Mouse (Mus musculus) MEL (cell line): ENCODE results near the gene Tas2r108. TPM values are rescaled to one million over a fixed set of nuclear protein-coding genes. Genes with fewer than 3 reads are reported as not detected.

Experiments used
- DNase-seq: peaks from one replicate; pipeline ENCODE4 v3.0.0; 2011; ENCODE audit warnings: low read depth, low spot score
- H3K27ac ChIP-seq: 2 replicates; pipeline ENCODE4 v1.5.1; 2012; ENCODE audit warnings: low read depth, mild to moderate bottlenecking, control low read depth, low read length, moderate library complexity; ENCODE audit not compliant: control insufficient read depth
- H3K27me3 ChIP-seq, 2 experiments: fragments of 150-350 bp in 1 of 2; sonication (generic) in 1 of 2; 2 replicates each; pipeline ENCODE4 v1.6.1; 2012; ENCODE audit warnings: low read length in 2 of 2, mild to moderate bottlenecking in 2 of 2, improper control_type of control experiment in 1 of 2, moderate library complexity in 1 of 2; ENCODE audit not compliant: insufficient read depth in 2 of 2, control insufficient read depth in 1 of 2
- H3K36me3 ChIP-seq, 2 experiments: 2 replicates each; pipeline ENCODE4 v1.6.1; 2012 to 2014; ENCODE audit warnings: low read length in 2 of 2, improper control_type of control experiment in 1 of 2, inconsistent platforms in 1 of 2, mild to moderate bottlenecking in 1 of 2; ENCODE audit not compliant: insufficient read depth in 2 of 2, control insufficient read depth in 1 of 2
- H3K4me1 ChIP-seq, 2 experiments: fragments of 150-350 bp in 1 of 2; sonication (generic) in 1 of 2; 2 replicates each; pipeline ENCODE4 v1.6.1; 2012; ENCODE audit warnings: low read length in 2 of 2, improper control_type of control experiment in 1 of 2, mild to moderate bottlenecking in 1 of 2; ENCODE audit not compliant: insufficient read depth in 2 of 2, control insufficient read depth in 1 of 2
- H3K4me3 ChIP-seq, 2 experiments: fragments of 150-350 bp in 1 of 2; sonication (generic) in 1 of 2; 2 replicates each; pipeline ENCODE4 v1.5.1; 2012; ENCODE audit warnings: low read depth in 2 of 2, low read length in 2 of 2, mild to moderate bottlenecking in 2 of 2, moderate library complexity in 2 of 2, control low read depth in 1 of 2, improper control_type of control experiment in 1 of 2; ENCODE audit not compliant: control insufficient read depth in 1 of 2, insufficient read depth in 1 of 2
- H3K79me2 ChIP-seq: 2 replicates; pipeline ENCODE4 v1.6.1; 2012; ENCODE audit warnings: mild to moderate bottlenecking, low read length, moderate library complexity; ENCODE audit not compliant: control insufficient read depth, poor library complexity, insufficient read depth
- H3K9ac ChIP-seq: 2 replicates; pipeline ENCODE4 v1.6.1; 2012; ENCODE audit warnings: low read depth, mild to moderate bottlenecking, control low read depth, low read length, moderate library complexity; ENCODE audit not compliant: control insufficient read depth, poor library complexity, severe bottlenecking
- H3K9me3 ChIP-seq: fragments of 150-350 bp; sonication (generic); replicated peaks from 2 replicates; pipeline ENCODE4 v1.6.1; 2012; ENCODE audit warnings: mild to moderate bottlenecking, low read length, improper control_type of control experiment, moderate library complexity; ENCODE audit not compliant: insufficient read depth
- CHD1 ChIP-seq: IDR thresholded peaks from 2 replicates; pipeline ENCODE4 v1.6.1; 2012; ENCODE audit warnings: low read depth, mild to moderate bottlenecking, inconsistent platforms, low read length, improper control_type of control experiment
- CHD2 ChIP-seq: IDR thresholded peaks from 2 replicates; pipeline ENCODE4 v1.6.1; 2011; ENCODE audit warnings: low read length, improper control_type of control experiment
- CTCF ChIP-seq, 3 experiments: IDR thresholded peaks in 2 of 3; conservative IDR thresholded peaks in 1 of 3; 2 replicates each; pipeline ENCODE4 v1.5.1; 2011 to 2012; ENCODE audit warnings: low read length in 3 of 3, low read depth in 2 of 3, mild to moderate bottlenecking in 2 of 3, improper control_type of control experiment in 1 of 3, inconsistent platforms in 1 of 3, mixed read lengths in 1 of 3, moderate library complexity in 1 of 3; ENCODE audit not compliant: control insufficient read depth in 1 of 3, insufficient read depth in 1 of 3, poor library complexity in 1 of 3, severe bottlenecking in 1 of 3
- EP300 ChIP-seq, 2 experiments: IDR thresholded peaks; 2 replicates each; pipeline ENCODE4 v1.6.1; 2011; ENCODE audit warnings: improper control_type of control experiment in 2 of 2, low read length in 2 of 2, low read depth in 1 of 2, mild to moderate bottlenecking in 1 of 2
- ETS1 ChIP-seq: IDR thresholded peaks from 2 replicates; pipeline ENCODE4 v1.6.1; 2012; ENCODE audit warnings: low read depth, mild to moderate bottlenecking, inconsistent platforms, low read length, improper control_type of control experiment, moderate library complexity
- GABPA ChIP-seq: IDR thresholded peaks from 2 replicates; pipeline ENCODE4 v1.6.1; 2012; ENCODE audit warnings: low read depth, mild to moderate bottlenecking, inconsistent platforms, low read length, improper control_type of control experiment, moderate library complexity
- GATA1 ChIP-seq: IDR thresholded peaks from 2 replicates; pipeline ENCODE4 v1.6.1; 2011; ENCODE audit warnings: low read depth, low read length, improper control_type of control experiment
- HCFC1 ChIP-seq: IDR thresholded peaks from 2 replicates; pipeline ENCODE4 v1.6.1; 2012; ENCODE audit warnings: low read depth, mild to moderate bottlenecking, inconsistent platforms, low read length, improper control_type of control experiment, moderate library complexity
- KAT2A ChIP-seq: conservative IDR thresholded peaks from 2 replicates; pipeline ENCODE4 v1.6.1; 2012; ENCODE audit warnings: low read depth, low read length, improper control_type of control experiment, inconsistent platforms
- MAFK ChIP-seq: IDR thresholded peaks from 2 replicates; pipeline ENCODE4 v1.6.1; 2011; ENCODE audit warnings: low read depth, mild to moderate bottlenecking, low read length, improper control_type of control experiment, borderline replicate concordance
- MEF2A ChIP-seq: IDR thresholded peaks from 2 replicates; pipeline ENCODE4 v1.6.1; 2014; ENCODE audit warnings: low read depth, mild to moderate bottlenecking, inconsistent platforms, low read length, improper control_type of control experiment; ENCODE audit not compliant: poor library complexity, insufficient replicate concordance, severe bottlenecking; ENCODE audit errors: extremely low read depth
- MXI1 ChIP-seq: IDR thresholded peaks from 2 replicates; pipeline ENCODE4 v1.6.1; 2011; ENCODE audit warnings: mild to moderate bottlenecking, low read depth, low read length, improper control_type of control experiment
- MYB ChIP-seq: IDR thresholded peaks from 2 replicates; pipeline ENCODE4 v1.6.1; 2011; ENCODE audit warnings: mild to moderate bottlenecking, low read depth, low read length, improper control_type of control experiment
- NELFE ChIP-seq: IDR thresholded peaks from 2 replicates; pipeline ENCODE4 v1.6.1; 2011; ENCODE audit warnings: low read depth, low read length, improper control_type of control experiment
- POLR2A ChIP-seq, 2 experiments: IDR thresholded peaks; 2 replicates each; pipeline ENCODE4 v1.6.1; 2011 to 2012; ENCODE audit warnings: low read length in 2 of 2, mild to moderate bottlenecking in 2 of 2, control low read depth in 1 of 2, improper control_type of control experiment in 1 of 2, low read depth in 1 of 2, moderate library complexity in 1 of 2; ENCODE audit not compliant: control insufficient read depth in 1 of 2, insufficient read depth in 1 of 2, poor library complexity in 1 of 2
- POLR2AphosphoS5 ChIP-seq: IDR thresholded peaks from 2 replicates; pipeline ENCODE4 v1.6.1; 2012; ENCODE audit warnings: low read depth, borderline replicate concordance, mild to moderate bottlenecking, inconsistent platforms, low read length, moderate library complexity, mixed read lengths
- RAD21 ChIP-seq: IDR thresholded peaks from 2 replicates; pipeline ENCODE4 v1.6.1; 2011; ENCODE audit warnings: mild to moderate bottlenecking, low read depth, low read length, improper control_type of control experiment
- RCOR1 ChIP-seq: IDR thresholded peaks from 2 replicates; pipeline ENCODE4 v1.6.1; 2012; ENCODE audit warnings: low read depth, mild to moderate bottlenecking, inconsistent platforms, low read length, improper control_type of control experiment
- SIN3A ChIP-seq: IDR thresholded peaks from 2 replicates; pipeline ENCODE4 v1.6.1; 2012; ENCODE audit warnings: low read length, improper control_type of control experiment, inconsistent platforms
- SMC3 ChIP-seq: IDR thresholded peaks from 2 replicates; pipeline ENCODE4 v1.6.1; 2011; ENCODE audit warnings: low read depth, low read length, improper control_type of control experiment
- TAL1 ChIP-seq: IDR thresholded peaks from 2 replicates; pipeline ENCODE4 v1.6.1; 2012; ENCODE audit warnings: mild to moderate bottlenecking, inconsistent platforms, low read length, moderate library complexity, mixed read lengths
- TBP ChIP-seq: IDR thresholded peaks from 2 replicates; pipeline ENCODE4 v1.8.0; 2011; ENCODE audit warnings: low read depth, low read length, improper control_type of control experiment
- TCF12 ChIP-seq: IDR thresholded peaks from 2 replicates; pipeline ENCODE4 v1.6.1; 2014; ENCODE audit warnings: low read depth, mild to moderate bottlenecking, inconsistent platforms, low read length, improper control_type of control experiment, moderate library complexity
- USF1 ChIP-seq: IDR thresholded peaks from 2 replicates; pipeline ENCODE4 v1.6.1; 2014; ENCODE audit warnings: low read depth, mild to moderate bottlenecking, inconsistent platforms, low read length, improper control_type of control experiment, moderate library complexity
- USF2 ChIP-seq, 2 experiments: IDR thresholded peaks; 2 replicates each; pipeline ENCODE4 v1.6.1; 2011 to 2012; ENCODE audit warnings: improper control_type of control experiment in 2 of 2, low read length in 2 of 2, borderline replicate concordance in 1 of 2, inconsistent platforms in 1 of 2, low read depth in 1 of 2, mild to moderate bottlenecking in 1 of 2; ENCODE audit not compliant: insufficient read depth in 1 of 2
- ZC3H11A ChIP-seq: IDR thresholded peaks from 2 replicates; pipeline ENCODE4 v1.6.1; 2012; ENCODE audit warnings: low read depth, mild to moderate bottlenecking, inconsistent platforms, low read length, improper control_type of control experiment
- ZKSCAN1 ChIP-seq: IDR thresholded peaks from 2 replicates; pipeline ENCODE4 v1.6.1; 2012; ENCODE audit warnings: low read depth, mild to moderate bottlenecking, inconsistent platforms, low read length, improper control_type of control experiment, moderate library complexity
- ZMIZ1 ChIP-seq: IDR thresholded peaks from 2 replicates; pipeline ENCODE4 v1.6.1; 2012; ENCODE audit warnings: low read depth, mild to moderate bottlenecking, inconsistent platforms, low read length, improper control_type of control experiment, moderate library complexity
- polyA plus RNA-seq, 2 experiments: library from polyadenylated mRNA; stranded (reverse) in 1 of 2; unstranded in 1 of 2; fragments of >175 nt in 1 of 2; fragments of >200 nt in 1 of 2; gene quantifications; 2 replicates each; pipeline versions ENCODE4 v1.2.1 to v1.2.4; 2012; ENCODE audit warnings: low replicate concordance in 2 of 2, low read depth in 1 of 2; ENCODE audit not compliant: insufficient read length in 2 of 2, insufficient read depth in 1 of 2, missing spikeins in 1 of 2
- total RNA-seq: library from RNA; depleted of rRNA; stranded (reverse); fragments of 300-350 nt; gene quantifications from 2 replicates; pipeline ENCODE4 v1.2.3, GENCODE M21; 2012

Tas2r108 gene
- total and polyA plus RNA-seq, 3 experiments: 0.10 TPM; not detected in 2

DNA sequence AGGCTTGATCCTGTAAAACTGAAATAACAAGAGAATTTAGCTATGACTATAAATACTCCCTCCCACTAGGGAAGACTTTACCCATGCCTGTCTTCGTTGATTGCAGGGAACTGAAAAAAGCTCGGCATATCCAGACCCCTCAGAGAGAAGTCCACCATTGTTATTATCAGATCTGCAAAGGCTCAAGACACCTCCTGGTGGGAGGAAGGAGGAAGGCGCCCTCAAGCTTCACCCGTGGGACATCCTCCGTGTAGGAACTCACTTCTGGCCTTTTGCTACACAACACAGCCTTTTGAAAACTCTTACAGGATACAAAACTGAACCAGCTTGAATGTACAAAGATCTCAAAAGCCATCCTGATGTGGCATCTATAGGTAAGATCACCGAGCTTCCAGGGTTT lies 27.6 kb upstream of the Tas2r108 start:
- DNase-seq: peak; percentile 28
- Histone ChIP-seq H3K9me3 (no peaks in the 10 kb centered on the region), H3K4me1 (peaks cover 0 to 3% of the 10 kb centered on the region in 2 experiments; a peak in 2 of 4 replicates), H3K36me3 (peaks cover 0 to 2% of the 10 kb centered on the region in 2 experiments; a peak in 1 of 4 replicates), H3K9ac (no peak overlapping the region), H3K27ac (no peak overlapping the region), H3K27me3 (peaks cover 0 to 3% of the 10 kb centered on the region in 2 experiments; a peak in 2 of 4 replicates), H3K79me2 (no peaks in the 10 kb centered on the region), H3K4me3 (no peak overlapping the region)
- peak; percentile 20 for TF ChIP-seq SMC3
- TF ChIP-seq ZMIZ1: no peak
- TF ChIP-seq CHD2: no peak
- no peak for TF ChIP-seq MYB
- TF ChIP-seq ZKSCAN1: no peak
- TF ChIP-seq GATA1: peak; percentile 33; the same call in 1 of the 2 replicates
- TF ChIP-seq ETS1: no peak
- no peak for TF ChIP-seq HCFC1
- no peak for TF ChIP-seq GABPA
- TF ChIP-seq CTCF (IDR thresholded peaks at IDR 0.05 in 2 of 3, conservative IDR thresholded peaks at IDR 0.05 in 1 of 3; ENCODE audit: control insufficient read depth in 1 of 3, insufficient read depth in 1 of 3, low read depth in 2 of 3, low read length in 3 of 3, poor library complexity in 1 of 3, severe bottlenecking in 1 of 3): peak; percentile 15 to 41 (median 22); a peak in 4 of 6 replicates
- TF ChIP-seq RCOR1: no peak
- TF ChIP-seq MXI1: no peak
- TF ChIP-seq CHD1: no peak
- TF ChIP-seq TCF12: no peak
- TF ChIP-seq RAD21: peak; percentile 9
- TF ChIP-seq MAFK: no peak
- TF ChIP-seq TAL1: no peak

DNA sequence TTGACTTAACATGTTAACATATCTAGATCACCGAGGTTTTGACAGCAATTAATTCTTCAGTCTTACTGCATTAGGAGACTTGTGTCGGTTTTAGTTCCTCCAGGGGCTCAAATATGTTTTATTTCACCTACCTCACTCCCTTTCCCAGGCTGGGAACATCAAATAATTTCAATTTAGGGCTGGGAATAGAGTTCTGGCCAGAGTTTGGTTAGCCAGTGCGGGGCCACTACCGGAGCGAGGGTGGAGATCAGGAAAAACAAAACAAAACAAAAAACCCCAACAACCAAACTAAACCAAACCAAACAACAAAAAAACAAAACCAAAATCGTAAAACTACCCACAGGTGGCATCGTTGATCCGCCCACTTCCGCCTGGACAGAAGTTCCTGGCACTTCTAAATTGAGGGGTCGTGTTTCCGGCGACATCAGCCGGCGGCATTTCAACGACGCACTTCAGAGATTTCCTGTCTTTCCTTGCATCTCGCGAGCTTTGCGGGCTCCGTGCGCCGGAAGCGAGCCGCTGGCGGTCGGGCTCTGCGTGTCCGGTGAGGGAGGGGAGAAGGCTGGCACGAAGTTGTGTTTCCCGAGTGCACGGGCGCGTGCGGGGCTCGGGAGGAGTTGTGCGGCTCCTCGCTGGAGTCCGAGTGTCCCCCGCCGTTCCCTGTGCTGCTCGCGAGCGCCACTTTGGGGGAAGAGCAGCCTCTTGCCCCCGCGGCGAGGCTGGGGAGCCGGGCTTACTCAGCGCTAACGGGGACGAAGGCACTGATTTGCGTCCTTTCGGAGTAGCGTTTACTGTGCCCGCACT lies 22.2 kb upstream of the Tas2r108 start, which contains the start of gene Ssbp1:
Ssbp1 (plus strand) TSS at position 437 of the 804 bp plus-strand sequence.
- peak; percentile 97 for DNase-seq
- Histone ChIP-seq H3K4me1 (peaks cover 0 to 10% of the 10 kb centered on the region in 2 experiments; a peak in 2 of 4 replicates), H3K9me3 (no peaks in the 10 kb centered on the region), H3K27me3 (no peaks in the 10 kb centered on the region; a peak in 1 of 4 replicates), H3K4me3 (peak within 1 kb of the TSS; percentile 61 to 81), H3K27ac (peak within 1 kb of the TSS; percentile 69), H3K9ac (peak within 1 kb of the TSS; percentile 86), H3K36me3 (peaks cover 0 to 6% of the 10 kb centered on the region in 2 experiments; a peak in 3 of 4 replicates), H3K79me2 (peaks cover 11% of the 10 kb centered on the region)
- no peak for TF ChIP-seq USF1
- peak; percentile 93 for TF ChIP-seq SIN3A
- peak; percentile 71 for TF ChIP-seq TCF12
- peak; percentile 15; the same call in 1 of the 2 replicates for TF ChIP-seq GATA1
- TF ChIP-seq USF2 (IDR thresholded peaks at IDR 0.05; ENCODE audit: borderline replicate concordance in 1 of 2, insufficient read depth in 1 of 2, low read depth in 1 of 2, low read length in 2 of 2): no peak
- peak; percentile 93 to 96 for TF ChIP-seq POLR2A (IDR thresholded peaks at IDR 0.05; ENCODE audit: control insufficient read depth in 1 of 2, insufficient read depth in 1 of 2, low read depth in 1 of 2, low read length in 2 of 2, poor library complexity in 1 of 2)
- no peak for TF ChIP-seq MAFK
- TF ChIP-seq TBP: peak; percentile 87
- peak; percentile 74 for TF ChIP-seq KAT2A
- TF ChIP-seq POLR2AphosphoS5: no peak
- TF ChIP-seq ZKSCAN1: peak; percentile 74
- no peak for TF ChIP-seq CTCF (IDR thresholded peaks at IDR 0.05 in 2 of 3, conservative IDR thresholded peaks at IDR 0.05 in 1 of 3; ENCODE audit: control insufficient read depth in 1 of 3, insufficient read depth in 1 of 3, low read depth in 2 of 3, low read length in 3 of 3, poor library complexity in 1 of 3, severe bottlenecking in 1 of 3)
- no peak for TF ChIP-seq EP300 (IDR thresholded peaks at IDR 0.05; ENCODE audit: low read depth in 1 of 2, low read length in 2 of 2)
- TF ChIP-seq MYB: no peak
- TF ChIP-seq GABPA: no peak
- TF ChIP-seq ZC3H11A: no peak
- TF ChIP-seq CHD2: peak; percentile 100
- TF ChIP-seq MEF2A: no peak
- 0 out of 2 replicates have a peak, but pooled peaks have one; percentile 5 for TF ChIP-seq RCOR1
- peak; percentile 94 for TF ChIP-seq NELFE
- TF ChIP-seq RAD21: no peak
